Mouse (Mus musculus): ENCODE measurements around the gene Ccdc57. TPM values are rescaled to one million over a fixed set of nuclear protein-coding genes. Genes with fewer than 3 reads are reported as not detected.

Gene Ccdc57
- polyA plus RNA-seq, 2 experiments: 3.8 to 7.1 TPM

GRCm38 (mm10) chr11:120853158-120853557 is 79.5 kb downstream of the Ccdc57 start:
- Histone ChIP-seq H3K9ac (ENCODE audit: low read depth, low read length, severe bottlenecking) (no peak overlapping the region), H3K9me3 (ENCODE audit: control insufficient read depth, low read length) (no peaks in the 10 kb centered on the region), H3K27me3 (ENCODE audit: control insufficient read depth, insufficient read depth, low read length) (no peaks in the 10 kb centered on the region), H3K27ac (replicated peaks; ENCODE audit: low read depth, low read length) (no peak overlapping the region), H3K4me3 (replicated peaks; ENCODE audit: low read length) (no peak overlapping the region), H3K4me2 (replicated peaks; ENCODE audit: low read depth, low read length, severe bottlenecking) (no peak overlapping the region), H3K4me1 (ENCODE audit: control insufficient read depth, insufficient read depth, low read length) (no peaks in the 10 kb centered on the region), H3K36me3 (ENCODE audit: control insufficient read depth, insufficient read depth, low read length) (peaks cover 4% of the 10 kb centered on the region)
- ATAC-seq (ENCODE audit: low FRiP score, low read depth): no peak
- no peak for TF ChIP-seq POLR2A (IDR thresholded peaks at IDR 0.05; ENCODE audit: borderline replicate concordance, extremely low read depth, insufficient read depth, insufficient read length)
- WGBS: 97% methylated on average over 4 of the region's 4 CpGs
- no peak for DNase-seq (ENCODE audit: low spot score)

- Histone ChIP-seq H3K4me1 (ENCODE audit: control insufficient read depth, insufficient read depth, low read length) (no peaks in the 10 kb centered on the region), H3K9me3 (ENCODE audit: control insufficient read depth, low read length) (no peaks in the 10 kb centered on the region), H3K4me2 (replicated peaks; ENCODE audit: low read depth, low read length, severe bottlenecking) (no peak overlapping the region), H3K27ac (replicated peaks; ENCODE audit: low read depth, low read length) (no peak overlapping the region), H3K27me3 (ENCODE audit: control insufficient read depth, insufficient read depth, low read length) (no peaks in the 10 kb centered on the region), H3K9ac (ENCODE audit: low read depth, low read length, severe bottlenecking) (no peak overlapping the region), H3K36me3 (ENCODE audit: control insufficient read depth, insufficient read depth, low read length) (peaks cover 3% of the 10 kb centered on the region; the same call in 1 of the 2 replicates), H3K4me3 (replicated peaks; ENCODE audit: low read length) (no peak overlapping the region)
- ATAC-seq (ENCODE audit: low FRiP score, low read depth) (no peak), DNase-seq (ENCODE audit: low spot score) (no peak)
- TF ChIP-seq POLR2A (IDR thresholded peaks at IDR 0.05; ENCODE audit: borderline replicate concordance, extremely low read depth, insufficient read depth, insufficient read length): no peak
- 65% methylated on average over 11 of the region's 11 CpGs for WGBS
Measured at GRCm38 (mm10) chr11:120852083-120852935, 80.4 kb downstream of the Ccdc57 start.

- H3K4me2 ChIP-seq (replicated peaks; ENCODE audit: low read depth, low read length, severe bottlenecking): no peak overlapping the region
- H3K27ac ChIP-seq (replicated peaks; ENCODE audit: low read depth, low read length): no peak overlapping the region
- DNase-seq (ENCODE audit: low spot score) (no peak), ATAC-seq (ENCODE audit: low FRiP score, low read depth) (no peak)
- H3K4me1 ChIP-seq (ENCODE audit: control insufficient read depth, insufficient read depth, low read length): no peaks in the 10 kb centered on the region
- no peak overlapping the region for H3K9ac ChIP-seq (ENCODE audit: low read depth, low read length, severe bottlenecking)
- WGBS: 77% methylated on average over 2 of the region's 2 CpGs
- H3K27me3 ChIP-seq (ENCODE audit: control insufficient read depth, insufficient read depth, low read length): no peaks in the 10 kb centered on the region
- no peak overlapping the region for H3K4me3 ChIP-seq (replicated peaks; ENCODE audit: low read length)
- no peaks in the 10 kb centered on the region for H3K9me3 ChIP-seq (ENCODE audit: control insufficient read depth, low read length)
- H3K36me3 ChIP-seq (ENCODE audit: control insufficient read depth, insufficient read depth, low read length): peaks cover 3% of the 10 kb centered on the region; the same call in 1 of the 2 replicates
- no peak for TF ChIP-seq POLR2A (IDR thresholded peaks at IDR 0.05; ENCODE audit: borderline replicate concordance, extremely low read depth, insufficient read depth, insufficient read length)
Measured at GRCm38 (mm10) chr11:120851582-120851981, 81.1 kb downstream of the Ccdc57 start.

GRCm38 (mm10) chr11:120851132-120851531 is 81.5 kb downstream of the Ccdc57 start:
- TF ChIP-seq POLR2A (IDR thresholded peaks at IDR 0.05; ENCODE audit: borderline replicate concordance, extremely low read depth, insufficient read depth, insufficient read length): no peak
- no peak overlapping the region for H3K4me3 ChIP-seq (replicated peaks; ENCODE audit: low read length)
- ATAC-seq (ENCODE audit: low FRiP score, low read depth) (no peak), DNase-seq (ENCODE audit: low spot score) (no peak)
- no peaks in the 10 kb centered on the region for H3K4me1 ChIP-seq (ENCODE audit: control insufficient read depth, insufficient read depth, low read length)
- no peaks in the 10 kb centered on the region for H3K9me3 ChIP-seq (ENCODE audit: control insufficient read depth, low read length)
- H3K27ac ChIP-seq (replicated peaks; ENCODE audit: low read depth, low read length): no peak overlapping the region
- no peak overlapping the region for H3K9ac ChIP-seq (ENCODE audit: low read depth, low read length, severe bottlenecking)
- no peak overlapping the region for H3K4me2 ChIP-seq (replicated peaks; ENCODE audit: low read depth, low read length, severe bottlenecking)
- 57% methylated on average over 1 of the region's 1 CpGs for WGBS
- peaks cover 3% of the 10 kb centered on the region; the same call in 1 of the 2 replicates for H3K36me3 ChIP-seq (ENCODE audit: control insufficient read depth, insufficient read depth, low read length)
- H3K27me3 ChIP-seq (ENCODE audit: control insufficient read depth, insufficient read depth, low read length): no peaks in the 10 kb centered on the region

- TF ChIP-seq POLR2A (IDR thresholded peaks at IDR 0.05; ENCODE audit: borderline replicate concordance, extremely low read depth, insufficient read depth, insufficient read length): no peak
- no peaks in the 10 kb centered on the region for H3K4me1 ChIP-seq (ENCODE audit: control insufficient read depth, insufficient read depth, low read length)
- 0 out of 2 replicates have a peak overlapping the region, but pooled peaks have one; percentile 2 for H3K9ac ChIP-seq (ENCODE audit: low read depth, low read length, severe bottlenecking)
- WGBS: 46% methylated on average over 2 of the region's 2 CpGs
- no peak overlapping the region for H3K4me3 ChIP-seq (replicated peaks; ENCODE audit: low read length)
- H3K9me3 ChIP-seq (ENCODE audit: control insufficient read depth, low read length): no peaks in the 10 kb centered on the region
- no peak for ATAC-seq (ENCODE audit: low FRiP score, low read depth)
- H3K27ac ChIP-seq (replicated peaks; ENCODE audit: low read depth, low read length): no peak overlapping the region
- no peak overlapping the region for H3K4me2 ChIP-seq (replicated peaks; ENCODE audit: low read depth, low read length, severe bottlenecking)
- peaks cover 3% of the 10 kb centered on the region; the same call in 1 of the 2 replicates for H3K36me3 ChIP-seq (ENCODE audit: control insufficient read depth, insufficient read depth, low read length)
- no peak for DNase-seq (ENCODE audit: low spot score)
- H3K27me3 ChIP-seq (ENCODE audit: control insufficient read depth, insufficient read depth, low read length): no peaks in the 10 kb centered on the region
Measured at GRCm38 (mm10) chr11:120850331-120851030, 82.2 kb downstream of the Ccdc57 start.
